ENCODE assay signal across 7 mouse cellular contexts in the genomic region with DNA sequence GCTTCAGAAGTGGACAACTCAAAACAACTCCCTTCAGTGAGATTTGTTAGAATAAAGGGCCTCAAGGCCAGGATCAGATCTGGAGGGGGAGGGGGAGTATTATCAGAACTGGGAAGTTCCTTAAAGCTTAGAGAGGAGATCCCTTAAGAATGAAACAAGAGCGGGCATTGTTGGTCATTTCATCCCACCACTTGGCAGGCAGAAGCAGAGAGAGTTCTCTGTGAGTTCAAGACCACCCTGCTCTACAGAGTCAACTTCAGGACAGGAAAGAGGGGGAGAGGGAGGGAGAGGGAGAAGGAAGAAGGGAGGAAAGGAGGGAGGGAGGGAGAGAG. TPM values are rescaled to one million over a fixed set of nuclear protein-coding genes. Genes with fewer than 3 reads are reported as not detected.
DNase-seq lines count a peak whose midpoint lies in the region; ATAC-seq and TF ChIP-seq lines count a peak whose summit lies in the region.

No protein-coding gene starts in this region.

- TF ChIP-seq POLR2A in cortical plate, adult 2 months (IDR thresholded peaks at IDR 0.05; ENCODE audit: extremely low read depth, insufficient read depth, low read length) = no peak

- ATAC-seq in kidney, embryonic 15.5 days (replicated peaks; ENCODE audit: low FRiP score) = no peak
- ATAC-seq in heart, embryonic 16.5 days (replicated peaks; ENCODE audit: extremely low read depth, insufficient read depth, low FRiP score) = no peak
- ATAC-seq in midbrain, embryonic 15.5 days (replicated peaks) = no peak

- no peaks in the 10 kb centered on the region for H3K9me3 ChIP-seq in kidney, embryonic 15.5 days (replicated peaks)
- no peaks in the 10 kb centered on the region for H3K9me3 ChIP-seq in heart, embryonic 16.5 days (replicated peaks; ENCODE audit: control insufficient read depth, low read length)
- no peaks in the 10 kb centered on the region for H3K9me3 ChIP-seq in midbrain, embryonic 15.5 days

- H3K27me3 ChIP-seq in kidney, embryonic 15.5 days = no peaks in the 10 kb centered on the region
- H3K27me3 ChIP-seq in heart, embryonic 16.5 days (ENCODE audit: control insufficient read depth, insufficient read depth, low read length) = no peaks in the 10 kb centered on the region
- H3K27me3 ChIP-seq in midbrain, embryonic 15.5 days (replicated peaks) = no peaks in the 10 kb centered on the region

- H3K4me2 ChIP-seq in kidney, embryonic 15.5 days = peak overlapping the region; percentile 84; the same call in 1 of the 2 replicates
- H3K4me2 ChIP-seq in heart, embryonic 16.5 days (ENCODE audit: low read depth, low read length) = peak overlapping the region; percentile 74; the same call in 1 of the 2 replicates
- peak overlapping the region; percentile 74 for H3K4me2 ChIP-seq in midbrain, embryonic 15.5 days

- DNase-seq in kidney, postnatal 10 days = no peak
- no peak for DNase-seq in frontal cortex, adult 2 months (ENCODE audit: extremely low spot score in 1 of 2, low spot score in 1 of 2)
- no peak for DNase-seq in thymus, postnatal 25 days

- H3K4me3 ChIP-seq in kidney, embryonic 15.5 days (replicated peaks) = peak overlapping the region; percentile 81; the same call in 1 of the 2 replicates
- H3K4me3 ChIP-seq in cortical plate, adult 2 months (ENCODE audit: insufficient read depth, low read length) = no peak overlapping the region
- H3K4me3 ChIP-seq in heart, embryonic 16.5 days (ENCODE audit: low read length) = no peak overlapping the region
- peak overlapping the region; percentile 64; the same call in 1 of the 2 replicates for H3K4me3 ChIP-seq in midbrain, embryonic 15.5 days

- H3K9ac ChIP-seq in kidney, embryonic 15.5 days = no peak overlapping the region
- no peak overlapping the region for H3K9ac ChIP-seq in heart, embryonic 16.5 days (ENCODE audit: low read length)
- H3K9ac ChIP-seq in midbrain, embryonic 15.5 days = no peak overlapping the region

- 75% methylated on average over 1 of the region's 1 CpGs for WGBS in kidney, embryonic 15.5 days
- 64% methylated on average over 1 of the region's 1 CpGs for WGBS in heart, embryonic 16.5 days
- 78% methylated on average over 1 of the region's 1 CpGs for WGBS in midbrain, embryonic 15.5 days

- TF ChIP-seq CTCF in cortical plate, adult 2 months (IDR thresholded peaks at IDR 0.05; ENCODE audit: extremely low read depth, insufficient read depth, low read length) = no peak

- H3K36me3 ChIP-seq in kidney, embryonic 15.5 days = no peaks in the 10 kb centered on the region
- no peaks in the 10 kb centered on the region for H3K36me3 ChIP-seq in heart, embryonic 16.5 days (ENCODE audit: control insufficient read depth, insufficient read depth)
- H3K36me3 ChIP-seq in midbrain, embryonic 15.5 days (replicated peaks) = no peaks in the 10 kb centered on the region

- peaks cover 26% of the 10 kb centered on the region for H3K4me1 ChIP-seq in kidney, embryonic 15.5 days
- peaks cover 5% of the 10 kb centered on the region for H3K4me1 ChIP-seq in cortical plate, adult 2 months (ENCODE audit: control insufficient read depth, insufficient read depth, low read length)
- H3K4me1 ChIP-seq in heart, embryonic 16.5 days (ENCODE audit: control insufficient read depth, insufficient read depth, low read length) = peaks cover 4% of the 10 kb centered on the region
- H3K4me1 ChIP-seq in midbrain, embryonic 15.5 days = peaks cover 22% of the 10 kb centered on the region

- H3K27ac ChIP-seq in kidney, embryonic 15.5 days = peak overlapping the region; percentile 87
- H3K27ac ChIP-seq in cortical plate, adult 2 months (ENCODE audit: insufficient read depth, low read length) = peak overlapping the region; percentile 68; the same call in 1 of the 2 replicates
- H3K27ac ChIP-seq in heart, embryonic 16.5 days (ENCODE audit: low read length) = peak overlapping the region; percentile 77
- H3K27ac ChIP-seq in midbrain, embryonic 15.5 days = peak overlapping the region; percentile 55

RNA-seq across cellular contexts. Expression of a gene that starts 0.7 kb away (rescaled TPM):
- 29.6 and 32.8 TPM in 2 replicates for polyA plus RNA-seq in kidney, embryonic 15.5 days (2015; fragmentation: Nextera tagmentation; extraction: Ambion mirVana)
- 26.9 and 27.1 TPM in 2 replicates for polyA plus RNA-seq in cortical plate, adult 2 months (2012; rRNA removed)
- 19.2 and 21.3 TPM in 2 replicates for polyA plus RNA-seq in heart, embryonic 16.5 days (2015; fragmentation: Nextera tagmentation; extraction: Ambion mirVana)
- polyA plus RNA-seq in midbrain, embryonic 15.5 days (2015; fragmentation: Nextera tagmentation; extraction: Ambion mirVana) = 24.7 and 25.2 TPM in 2 replicates
- 24.5 and 25.9 TPM in 2 replicates for polyA plus RNA-seq in frontal cortex, adult 2 months (2012; rRNA removed)

RNA-seq across cellular contexts. Expression of a gene that starts 4.1 kb away (rescaled TPM):
- 26.7 and 27.4 TPM in 2 replicates for polyA plus RNA-seq in kidney, embryonic 15.5 days (2015; fragmentation: Nextera tagmentation; extraction: Ambion mirVana)
- polyA plus RNA-seq in cortical plate, adult 2 months (2012; rRNA removed) = 11.5 TPM in 2 replicates
- polyA plus RNA-seq in heart, embryonic 16.5 days (2015; fragmentation: Nextera tagmentation; extraction: Ambion mirVana) = 23.2 and 24.1 TPM in 2 replicates
- polyA plus RNA-seq in midbrain, embryonic 15.5 days (2015; fragmentation: Nextera tagmentation; extraction: Ambion mirVana) = 18.9 and 19.1 TPM in 2 replicates
- 9.6 and 11.8 TPM in 2 replicates for polyA plus RNA-seq in frontal cortex, adult 2 months (2012; rRNA removed)

RNA-seq across cellular contexts. Expression of a gene that starts 39.1 kb away (rescaled TPM):
- polyA plus RNA-seq in kidney, embryonic 15.5 days (2015; fragmentation: Nextera tagmentation; extraction: Ambion mirVana) = 45.5 and 49.9 TPM in 2 replicates
- 51.9 and 54.9 TPM in 2 replicates for polyA plus RNA-seq in cortical plate, adult 2 months (2012; rRNA removed)
- 30.4 and 31.2 TPM in 2 replicates for polyA plus RNA-seq in heart, embryonic 16.5 days (2015; fragmentation: Nextera tagmentation; extraction: Ambion mirVana)
- polyA plus RNA-seq in midbrain, embryonic 15.5 days (2015; fragmentation: Nextera tagmentation; extraction: Ambion mirVana) = 36.4 and 49.1 TPM in 2 replicates
- polyA plus RNA-seq in frontal cortex, adult 2 months (2012; rRNA removed) = 41.8 and 54.3 TPM in 2 replicates

RNA-seq across cellular contexts. Expression of a gene that starts 52.4 kb away (rescaled TPM):
- 21.8 and 22.8 TPM in 2 replicates for polyA plus RNA-seq in kidney, embryonic 15.5 days (2015; fragmentation: Nextera tagmentation; extraction: Ambion mirVana)
- polyA plus RNA-seq in cortical plate, adult 2 months (2012; rRNA removed) = 55.4 and 56.5 TPM in 2 replicates
- polyA plus RNA-seq in heart, embryonic 16.5 days (2015; fragmentation: Nextera tagmentation; extraction: Ambion mirVana) = 27.7 and 28.2 TPM in 2 replicates
- polyA plus RNA-seq in midbrain, embryonic 15.5 days (2015; fragmentation: Nextera tagmentation; extraction: Ambion mirVana) = 11.8 and 14.3 TPM in 2 replicates
- 44.7 and 51.7 TPM in 2 replicates for polyA plus RNA-seq in frontal cortex, adult 2 months (2012; rRNA removed)

RNA-seq across cellular contexts. Expression of a gene that starts 53.0 kb away (rescaled TPM):
- polyA plus RNA-seq in kidney, embryonic 15.5 days (2015; fragmentation: Nextera tagmentation; extraction: Ambion mirVana) = 90.0 and 96.2 TPM in 2 replicates
- 56.4 and 57.2 TPM in 2 replicates for polyA plus RNA-seq in cortical plate, adult 2 months (2012; rRNA removed)
- 57.9 and 61.1 TPM in 2 replicates for polyA plus RNA-seq in heart, embryonic 16.5 days (2015; fragmentation: Nextera tagmentation; extraction: Ambion mirVana)
- polyA plus RNA-seq in midbrain, embryonic 15.5 days (2015; fragmentation: Nextera tagmentation; extraction: Ambion mirVana) = 98.6 and 102 TPM in 2 replicates
- polyA plus RNA-seq in frontal cortex, adult 2 months (2012; rRNA removed) = 57.7 and 59.5 TPM in 2 replicates

Comparison
In these comparisons a context has a peak if more than half of its experiments do, and no peak if none do; other contexts are left out.
1. H3K4me3 ChIP-seq: peak in kidney, embryonic 15.5 days (single experiment) and midbrain, embryonic 15.5 days (single experiment); none in cortical plate, adult 2 months (single experiment) and heart, embryonic 16.5 days (single experiment).
2. Peak in every context shown above with its lines, with median percentiles within 50 percentile points of each other: H3K27ac ChIP-seq and H3K4me2 ChIP-seq.